Mouse (Mus musculus): Measurements from ENCODE around the gene Ccdc96. TPM values are rescaled to one million over a fixed set of nuclear protein-coding genes. Genes with fewer than 3 reads are reported as not detected.

Gene Ccdc96
- polyA plus RNA-seq, 1 experiment: 1.0 TPM

DNA sequence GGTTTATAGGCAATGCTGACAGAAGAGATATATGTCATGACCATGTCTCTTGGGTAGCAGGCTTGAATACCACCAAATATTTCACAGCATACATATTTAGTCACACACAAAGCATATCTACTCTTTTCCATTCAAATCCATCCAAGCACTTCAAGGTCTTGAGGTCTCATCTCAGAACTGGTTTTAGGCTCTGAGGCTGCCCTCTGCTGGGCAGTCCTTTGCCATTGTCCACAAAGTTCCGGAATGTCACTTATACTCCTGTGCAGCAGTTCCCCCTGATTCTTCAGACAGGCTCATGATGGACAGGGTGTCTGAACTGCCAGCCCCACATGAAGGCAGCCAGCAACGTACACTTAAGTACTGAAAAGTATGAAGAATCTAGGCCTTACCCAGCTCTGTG, 4.8 kb downstream of the Ccdc96 start:
- WGBS: 49% methylated on average over 2 of the region's 2 CpGs
- H3K27ac ChIP-seq (ENCODE audit: insufficient read depth, low read length): no peak overlapping the region
- H3K4me1 ChIP-seq (ENCODE audit: control insufficient read depth, insufficient read depth, low read length): peaks cover 5% of the 10 kb centered on the region
- no peaks in the 10 kb centered on the region for H3K27me3 ChIP-seq (ENCODE audit: control insufficient read depth, insufficient read depth, low read length)
- TF ChIP-seq POLR2A (IDR thresholded peaks at IDR 0.05; ENCODE audit: borderline replicate concordance, insufficient read depth, low read length) (no peak), CTCF (IDR thresholded peaks at IDR 0.05; ENCODE audit: borderline replicate concordance, insufficient read depth, low read depth, low read length) (peak; percentile 51; the same call in 1 of the 2 replicates)
- H3K4me3 ChIP-seq (replicated peaks; ENCODE audit: insufficient read depth, low read depth, low read length): no peak overlapping the region
- no peak for DNase-seq

- Histone ChIP-seq H3K4me3 (replicated peaks; ENCODE audit: insufficient read depth, low read depth, low read length) (no peak overlapping the region), H3K4me1 (ENCODE audit: control insufficient read depth, insufficient read depth, low read length) (no peaks in the 10 kb centered on the region), H3K27ac (ENCODE audit: insufficient read depth, low read length) (no peak overlapping the region), H3K27me3 (ENCODE audit: control insufficient read depth, insufficient read depth, low read length) (no peaks in the 10 kb centered on the region)
- no peak for DNase-seq
- WGBS: 82% methylated on average over 6 of the region's 6 CpGs
- TF ChIP-seq POLR2A (IDR thresholded peaks at IDR 0.05; ENCODE audit: borderline replicate concordance, insufficient read depth, low read length) (no peak), CTCF (IDR thresholded peaks at IDR 0.05; ENCODE audit: borderline replicate concordance, insufficient read depth, low read depth, low read length) (no peak)
These were observed 9.5 kb downstream of the Ccdc96 start for GRCm38 (mm10) chr5:36493919-36494318.

GRCm38 (mm10) chr5:36494709-36495108, 10.3 kb downstream of the Ccdc96 start:
- no peaks in the 10 kb centered on the region for H3K4me1 ChIP-seq (ENCODE audit: control insufficient read depth, insufficient read depth, low read length)
- H3K27me3 ChIP-seq (ENCODE audit: control insufficient read depth, insufficient read depth, low read length): no peaks in the 10 kb centered on the region
- WGBS: 96% methylated on average over 9 of the region's 9 CpGs
- H3K27ac ChIP-seq (ENCODE audit: insufficient read depth, low read length): no peak overlapping the region
- no peak for DNase-seq
- H3K4me3 ChIP-seq (replicated peaks; ENCODE audit: insufficient read depth, low read depth, low read length): no peak overlapping the region
- TF ChIP-seq CTCF (IDR thresholded peaks at IDR 0.05; ENCODE audit: borderline replicate concordance, insufficient read depth, low read depth, low read length): no peak
- no peak for TF ChIP-seq POLR2A (IDR thresholded peaks at IDR 0.05; ENCODE audit: borderline replicate concordance, insufficient read depth, low read length)

DNA sequence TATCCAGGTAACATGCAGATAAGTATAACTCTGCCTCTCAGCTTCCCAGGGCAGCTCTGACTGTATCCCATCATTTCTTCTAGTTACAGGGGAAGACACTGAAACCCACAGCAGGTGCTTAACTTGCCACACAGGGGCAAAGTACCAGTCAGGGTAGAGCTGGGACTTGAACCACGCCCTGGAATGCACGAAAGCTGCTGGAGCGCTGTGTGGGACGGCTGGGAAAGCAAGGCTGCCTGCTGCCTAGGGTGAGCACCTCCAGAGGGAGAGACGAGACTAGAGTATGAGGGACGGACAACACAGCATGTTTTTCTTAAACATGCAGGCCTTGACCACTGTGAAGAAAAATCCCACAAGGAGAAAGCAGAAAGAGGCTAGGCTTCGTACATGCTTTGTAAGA, 20.8 kb downstream of the Ccdc96 start:
- Histone ChIP-seq H3K27me3 (ENCODE audit: control insufficient read depth, insufficient read depth, low read length) (no peaks in the 10 kb centered on the region), H3K27ac (ENCODE audit: insufficient read depth, low read length) (no peak overlapping the region), H3K4me3 (replicated peaks; ENCODE audit: insufficient read depth, low read depth, low read length) (no peak overlapping the region), H3K4me1 (ENCODE audit: control insufficient read depth, insufficient read depth, low read length) (no peaks in the 10 kb centered on the region)
- DNase-seq: no peak
- WGBS: 84% methylated on average over 7 of the region's 7 CpGs
- TF ChIP-seq POLR2A (IDR thresholded peaks at IDR 0.05; ENCODE audit: borderline replicate concordance, insufficient read depth, low read length): no peak
- no peak for TF ChIP-seq CTCF (IDR thresholded peaks at IDR 0.05; ENCODE audit: borderline replicate concordance, insufficient read depth, low read depth, low read length)

GRCm38 (mm10) chr5:36505643-36506042, 21.3 kb downstream of the Ccdc96 start:
- Histone ChIP-seq H3K4me1 (ENCODE audit: control insufficient read depth, insufficient read depth, low read length) (no peaks in the 10 kb centered on the region), H3K27me3 (ENCODE audit: control insufficient read depth, insufficient read depth, low read length) (no peaks in the 10 kb centered on the region), H3K4me3 (replicated peaks; ENCODE audit: insufficient read depth, low read depth, low read length) (no peak overlapping the region), H3K27ac (ENCODE audit: insufficient read depth, low read length) (no peak overlapping the region)
- no peak for DNase-seq
- TF ChIP-seq POLR2A (IDR thresholded peaks at IDR 0.05; ENCODE audit: borderline replicate concordance, insufficient read depth, low read length) (no peak), CTCF (IDR thresholded peaks at IDR 0.05; ENCODE audit: borderline replicate concordance, insufficient read depth, low read depth, low read length) (no peak)
- WGBS: 62% methylated on average over 5 of the region's 5 CpGs

DNA sequence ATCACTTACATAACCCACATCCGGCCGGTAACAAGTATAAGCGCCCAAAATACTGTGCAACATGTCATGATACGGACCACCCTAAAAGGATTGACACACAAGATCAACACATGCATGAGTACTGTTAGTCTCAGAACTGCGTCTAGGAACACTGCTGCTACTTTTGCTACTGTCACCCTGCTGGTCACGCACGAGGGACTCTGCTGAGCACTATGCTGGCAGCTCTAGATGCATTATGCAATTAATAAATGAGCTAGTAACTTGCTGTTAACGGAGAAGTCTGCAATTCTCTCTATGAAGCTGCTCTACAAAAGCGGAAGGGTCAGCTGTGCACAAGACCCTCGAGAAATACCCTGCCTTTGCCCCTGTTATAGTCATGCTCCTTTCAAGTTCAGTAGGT, 24.0 kb downstream of the Ccdc96 start:
- no peak for DNase-seq
- 93% methylated on average over 10 of the region's 10 CpGs for WGBS
- TF ChIP-seq POLR2A (IDR thresholded peaks at IDR 0.05; ENCODE audit: borderline replicate concordance, insufficient read depth, low read length) (no peak), CTCF (IDR thresholded peaks at IDR 0.05; ENCODE audit: borderline replicate concordance, insufficient read depth, low read depth, low read length) (no peak)
- no peaks in the 10 kb centered on the region; the same call in 1 of the 2 replicates for H3K4me1 ChIP-seq (ENCODE audit: control insufficient read depth, insufficient read depth, low read length)
- H3K27ac ChIP-seq (ENCODE audit: insufficient read depth, low read length): no peak overlapping the region
- H3K27me3 ChIP-seq (ENCODE audit: control insufficient read depth, insufficient read depth, low read length): no peaks in the 10 kb centered on the region
- H3K4me3 ChIP-seq (replicated peaks; ENCODE audit: insufficient read depth, low read depth, low read length): no peak overlapping the region

GRCm38 (mm10) chr5:36510956-36511355, 26.6 kb downstream of the Ccdc96 start:
- H3K27ac ChIP-seq (ENCODE audit: insufficient read depth, low read length): no peak overlapping the region
- no peaks in the 10 kb centered on the region; the same call in 1 of the 2 replicates for H3K4me1 ChIP-seq (ENCODE audit: control insufficient read depth, insufficient read depth, low read length)
- TF ChIP-seq CTCF (IDR thresholded peaks at IDR 0.05; ENCODE audit: borderline replicate concordance, insufficient read depth, low read depth, low read length): no peak
- no peak for TF ChIP-seq POLR2A (IDR thresholded peaks at IDR 0.05; ENCODE audit: borderline replicate concordance, insufficient read depth, low read length)
- no peaks in the 10 kb centered on the region for H3K27me3 ChIP-seq (ENCODE audit: control insufficient read depth, insufficient read depth, low read length)
- no peak for DNase-seq
- 88% methylated on average over 2 of the region's 2 CpGs for WGBS
- H3K4me3 ChIP-seq (replicated peaks; ENCODE audit: insufficient read depth, low read depth, low read length): no peak overlapping the region

DNA sequence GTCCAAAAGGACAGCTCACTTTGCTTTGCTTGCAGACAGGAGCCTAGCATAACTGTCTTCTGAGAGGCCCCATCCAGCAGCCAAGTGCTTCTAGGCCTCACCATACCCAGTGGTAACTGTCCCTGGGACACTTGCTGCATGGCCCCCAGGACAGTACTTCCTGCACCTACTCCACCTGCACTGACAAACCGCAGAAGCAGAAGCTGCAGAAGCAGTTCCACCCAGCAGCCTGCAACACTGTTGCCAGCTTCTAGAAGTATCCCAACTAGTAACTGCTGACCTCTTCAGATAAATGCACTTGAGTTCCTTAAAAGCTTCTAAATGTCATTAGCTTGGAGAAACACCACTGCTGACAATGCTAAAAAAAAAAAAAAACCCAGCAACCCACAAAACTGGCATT, 30.7 kb downstream of the Ccdc96 start:
- Histone ChIP-seq H3K27me3 (ENCODE audit: control insufficient read depth, insufficient read depth, low read length) (no peaks in the 10 kb centered on the region), H3K4me1 (ENCODE audit: control insufficient read depth, insufficient read depth, low read length) (peaks cover 18% of the 10 kb centered on the region), H3K27ac (ENCODE audit: insufficient read depth, low read length) (0 out of 2 replicates have a peak overlapping the region, but pooled peaks have one; percentile 48), H3K4me3 (replicated peaks; ENCODE audit: insufficient read depth, low read depth, low read length) (no peak overlapping the region)
- WGBS: 84% methylated on average over 1 of the region's 1 CpGs
- TF ChIP-seq POLR2A (IDR thresholded peaks at IDR 0.05; ENCODE audit: borderline replicate concordance, insufficient read depth, low read length) (no peak), CTCF (IDR thresholded peaks at IDR 0.05; ENCODE audit: borderline replicate concordance, insufficient read depth, low read depth, low read length) (no peak)
- DNase-seq: no peak
